Mouse (Mus musculus): ENCODE measurements around the gene Rcan3.

Rcan3 gene

DNA sequence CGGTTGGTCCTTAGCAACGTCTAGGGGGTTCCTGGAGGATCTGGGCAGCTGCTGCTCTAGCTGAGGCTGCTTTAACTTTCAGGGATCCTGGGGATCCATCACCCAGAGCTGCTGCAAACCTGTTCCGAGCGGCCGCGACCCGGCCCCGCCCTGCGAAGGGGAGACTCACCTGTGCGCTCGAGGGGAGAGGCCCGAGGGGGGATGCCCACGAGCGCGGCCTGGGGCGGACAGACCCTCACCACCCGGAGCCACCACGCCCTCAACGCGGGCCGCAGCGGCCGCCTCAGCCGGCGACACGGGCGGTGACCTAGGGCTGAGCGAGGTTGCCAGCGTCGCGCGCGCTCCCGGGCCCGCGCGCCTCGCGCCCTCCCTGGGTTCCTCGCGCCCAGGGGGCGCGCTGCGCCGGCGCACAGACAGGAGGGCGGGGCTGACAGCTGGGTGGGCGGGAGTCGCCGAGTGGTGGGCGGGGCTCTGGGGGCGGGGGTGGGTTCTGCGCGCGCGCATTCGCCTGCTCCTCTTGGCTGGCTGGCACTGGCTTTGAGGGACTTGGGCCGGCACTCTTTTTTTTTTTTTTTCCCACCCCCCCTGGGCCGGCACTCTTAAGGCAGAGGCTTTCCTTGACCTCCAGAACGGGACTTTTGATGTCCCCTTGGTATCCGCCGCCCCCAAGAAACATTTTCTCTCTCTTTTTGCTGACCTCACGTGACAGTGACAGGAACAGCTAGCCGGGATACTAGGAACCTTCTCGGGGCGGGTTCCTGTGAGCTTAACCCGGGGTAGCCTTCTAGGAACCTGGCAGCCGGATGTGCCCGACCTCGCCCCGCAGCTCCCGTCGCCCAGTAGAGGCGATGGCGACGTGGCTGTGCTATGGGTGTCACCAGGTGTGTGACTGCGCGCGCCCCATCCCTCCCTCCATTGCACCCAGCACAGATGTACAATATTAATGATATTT lies at the start of gene Rcan3:
Gene Rcan3 (minus strand): TSS at position 411 of the 952 bp plus-strand sequence.
- peak; percentile 91 for DNase-seq

DNA sequence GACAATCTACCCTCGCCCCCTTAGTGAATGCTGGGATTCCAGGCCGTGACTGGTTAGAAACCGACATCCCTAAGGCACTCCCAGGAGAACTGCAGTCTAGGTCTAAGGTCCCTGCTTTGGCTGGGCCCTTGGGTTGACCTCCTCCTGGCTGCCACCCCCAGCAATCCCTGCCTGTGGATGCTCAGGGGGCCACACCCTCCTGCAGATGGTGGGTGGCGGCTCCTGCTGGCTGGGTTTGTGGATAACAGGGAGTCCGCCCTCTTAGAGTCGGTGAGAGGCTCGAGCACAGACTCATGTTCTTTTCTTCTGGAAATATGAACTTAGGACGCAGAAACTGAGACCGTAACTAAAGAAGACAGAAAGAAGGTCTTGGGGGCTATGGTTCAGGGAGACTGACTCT lies 46.7 kb upstream of the Rcan3 start:
- no peak for DNase-seq

DNA sequence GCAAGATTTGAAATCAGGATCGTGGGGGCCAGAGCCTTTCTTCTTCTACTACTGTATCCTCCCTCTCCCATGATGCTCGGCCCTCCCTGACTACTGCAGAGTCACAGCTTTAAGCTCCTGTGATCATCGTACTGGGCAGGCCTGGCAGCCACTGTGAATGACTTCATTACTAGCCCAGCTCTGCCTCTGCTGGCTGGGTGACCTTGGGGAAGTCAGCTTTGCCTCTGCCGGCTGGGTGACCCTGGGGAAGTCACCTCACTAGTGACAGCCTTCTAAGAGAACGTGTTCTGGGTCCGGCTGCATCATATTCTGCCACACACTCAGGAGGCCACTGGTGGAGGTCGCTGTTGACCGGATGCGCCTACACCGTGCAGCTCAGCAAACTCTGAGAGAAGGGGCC lies 44.2 kb upstream of the Rcan3 start:
- DNase-seq, result no peak

DNA sequence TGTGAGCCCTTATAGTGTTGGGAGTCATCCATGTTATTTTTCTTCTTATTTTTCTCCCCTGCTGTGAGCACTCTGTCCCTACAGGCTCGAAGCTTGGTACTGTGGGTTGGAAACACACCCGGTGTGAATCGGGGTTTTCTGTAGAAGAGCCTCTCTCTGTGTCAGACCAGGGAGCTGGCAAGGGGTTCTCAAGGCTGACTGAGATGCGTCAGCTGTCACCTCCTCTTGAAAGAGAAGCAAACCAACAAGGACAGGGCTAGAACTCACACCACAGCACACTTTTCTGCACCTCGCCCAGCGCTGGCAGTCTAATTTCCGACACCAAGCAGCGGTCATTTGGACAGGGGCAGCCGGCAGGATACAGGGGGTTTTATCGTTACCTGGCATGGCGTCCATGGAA lies 29.8 kb upstream of the Rcan3 start:
- no peak for DNase-seq

DNA sequence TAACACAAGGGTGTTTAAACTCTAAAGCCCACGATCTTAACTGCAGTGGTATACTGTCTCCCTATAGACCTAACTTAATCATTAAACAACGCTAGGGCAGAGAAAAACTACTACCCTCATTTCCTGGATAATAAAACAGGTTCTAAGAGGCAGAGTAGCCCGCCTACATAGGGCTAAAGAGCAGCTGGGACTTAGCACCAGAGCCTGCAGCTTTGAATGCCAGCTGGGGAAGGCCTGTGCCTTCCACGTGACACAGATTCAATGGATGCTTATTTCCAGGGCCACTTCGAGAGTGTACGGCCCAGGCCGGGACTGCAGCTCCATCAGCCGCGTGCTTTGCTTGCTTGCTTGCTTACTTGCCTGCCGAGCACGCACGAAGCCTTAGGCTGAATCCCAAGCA lies 19.9 kb upstream of the Rcan3 start:
- DNase-seq, result peak; percentile 37

DNA sequence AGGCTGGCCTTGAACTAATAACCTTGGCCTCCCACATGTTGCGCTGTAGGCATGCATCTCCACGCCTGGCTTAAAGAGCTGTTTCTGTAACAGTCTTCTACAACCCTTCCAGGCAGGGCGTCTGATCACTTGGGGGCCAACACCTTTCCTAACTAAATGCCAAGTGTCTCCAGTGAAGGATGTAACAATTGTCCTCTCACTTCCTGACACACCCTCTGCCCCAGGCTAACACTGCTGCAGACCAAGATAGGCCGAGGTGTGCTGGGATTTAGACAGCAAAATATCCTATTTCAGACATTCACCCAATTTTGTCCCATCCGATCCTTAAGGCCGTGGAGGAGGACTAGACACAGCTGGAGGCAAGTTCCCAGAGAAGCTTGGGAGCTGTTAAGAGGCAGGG lies 19.5 kb upstream of the Rcan3 start:
- DNase-seq, result peak; percentile 36

DNA sequence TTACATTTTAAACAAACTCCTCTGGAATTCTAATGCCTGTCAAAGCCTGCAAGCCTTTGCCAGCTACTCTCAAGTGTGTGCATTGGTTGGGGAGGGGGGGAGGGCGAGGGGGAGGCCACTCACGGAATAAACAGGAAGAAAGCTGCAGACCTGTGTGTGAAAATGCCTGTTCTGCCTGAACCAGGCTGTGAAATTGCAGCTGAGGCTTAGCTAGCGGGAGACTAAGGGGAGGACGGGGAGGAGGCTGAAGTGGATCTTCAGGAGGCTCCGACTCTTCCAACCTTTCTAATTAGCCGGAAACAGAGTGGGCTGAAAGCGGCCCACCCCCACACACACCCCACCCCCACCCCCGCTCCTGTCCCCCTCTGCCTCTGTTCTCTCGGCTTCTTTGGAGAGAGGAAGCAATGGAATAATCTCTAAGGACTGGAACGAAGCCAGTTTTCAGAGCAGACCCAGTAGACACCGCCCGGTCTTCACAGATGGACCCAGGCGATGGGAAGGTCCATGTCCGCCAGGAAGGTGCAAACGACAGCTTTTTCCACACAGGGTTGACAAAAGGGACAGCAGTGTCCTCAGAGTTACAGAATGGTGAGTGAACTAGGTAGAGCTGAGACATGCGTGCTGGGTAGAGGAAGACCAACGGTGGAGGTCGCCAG lies 17.8 kb upstream of the Rcan3 start:
- no peak for DNase-seq

DNA sequence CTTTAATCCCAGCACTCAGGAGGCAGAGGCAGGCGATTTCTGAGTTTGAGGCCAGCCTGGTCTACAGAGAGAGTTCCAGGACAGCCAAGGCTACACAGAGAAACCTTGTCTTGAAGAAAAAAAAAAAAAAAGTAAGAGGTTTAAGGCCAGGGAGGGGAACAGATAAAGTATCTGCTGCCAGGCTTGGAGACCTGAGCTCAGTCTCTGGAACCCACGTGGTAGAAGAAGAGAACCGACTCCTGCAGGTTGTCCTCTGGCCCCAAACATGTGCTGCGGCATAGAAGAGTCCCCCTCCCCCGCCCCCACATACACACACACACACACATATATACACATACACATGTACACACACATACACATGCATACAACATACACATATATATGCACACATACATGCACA lies 8.8 kb upstream of the Rcan3 start:
- no peak for DNase-seq

DNA sequence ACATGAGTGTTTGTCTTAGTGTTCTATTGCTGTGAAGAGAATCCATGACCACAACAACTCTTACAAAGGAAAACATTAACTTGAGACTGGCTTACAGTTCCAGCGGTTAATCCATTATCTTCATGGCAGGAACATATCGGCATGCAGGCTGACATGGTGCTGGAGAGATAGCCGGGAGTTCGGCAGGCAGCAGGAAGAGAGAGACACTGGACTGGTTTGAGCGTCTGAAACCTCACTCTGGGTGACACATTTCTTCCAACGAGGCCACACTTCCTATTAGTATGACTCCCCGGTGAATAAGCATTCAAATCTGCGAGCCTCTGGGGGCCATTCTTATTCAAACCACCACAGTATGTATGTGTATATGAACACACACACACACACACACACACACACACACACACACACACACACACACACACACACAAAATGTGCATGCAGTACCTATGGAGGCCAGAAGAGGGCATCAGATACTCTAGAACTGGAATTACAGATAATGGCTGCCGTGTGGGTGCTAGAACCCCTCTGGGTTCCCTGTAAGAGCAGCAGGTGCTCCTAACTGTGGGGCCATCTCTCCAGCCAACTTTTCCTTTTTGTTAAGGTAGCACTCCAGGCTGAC lies 6.4 kb upstream of the Rcan3 start:
- DNase-seq, result no peak

DNA sequence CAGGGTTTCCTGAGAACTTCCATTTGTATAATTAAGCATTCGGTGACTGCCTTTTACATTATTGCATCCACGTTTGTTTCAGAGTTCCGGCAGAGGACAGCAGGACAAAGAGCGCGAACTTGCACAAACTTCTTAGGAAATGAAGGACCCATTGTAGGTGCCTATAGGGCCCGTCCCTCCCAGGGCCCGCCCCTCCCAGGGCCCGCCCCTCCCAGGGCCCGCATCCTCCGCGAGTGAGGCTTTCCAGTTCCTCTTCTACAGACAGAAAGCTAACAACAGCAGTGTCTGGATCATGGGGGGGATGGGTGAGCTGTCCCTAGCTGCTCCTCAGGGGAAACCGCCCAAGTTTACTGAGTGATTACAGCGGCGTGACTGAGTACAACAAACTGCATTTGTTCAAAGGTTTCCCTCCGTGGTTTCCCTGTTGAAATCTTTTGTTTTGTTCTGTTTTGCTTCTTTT lies 5.6 kb upstream of the Rcan3 start:
- DNase-seq, result peak; percentile 76

DNA sequence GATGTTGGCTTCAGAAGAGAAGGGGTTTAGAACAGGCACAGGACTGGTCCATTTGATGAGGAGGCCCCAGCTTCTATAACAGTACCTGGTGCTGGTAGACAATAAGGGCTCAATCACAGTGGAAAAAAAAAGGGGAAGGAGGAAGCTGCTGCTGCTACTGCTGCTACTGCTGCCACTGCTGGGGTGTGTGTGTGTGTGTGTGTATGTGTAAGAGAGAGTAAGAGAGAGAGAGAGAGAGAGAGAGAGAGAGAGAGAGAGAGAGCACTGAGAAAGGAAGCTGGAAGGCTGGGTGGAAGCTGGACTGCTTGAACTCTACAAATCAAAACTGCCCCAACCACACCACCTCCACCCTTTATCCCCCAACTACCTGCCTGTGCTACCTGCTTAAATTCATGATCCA lies 4.3 kb upstream of the Rcan3 start:
- DNase-seq, result no peak

DNA sequence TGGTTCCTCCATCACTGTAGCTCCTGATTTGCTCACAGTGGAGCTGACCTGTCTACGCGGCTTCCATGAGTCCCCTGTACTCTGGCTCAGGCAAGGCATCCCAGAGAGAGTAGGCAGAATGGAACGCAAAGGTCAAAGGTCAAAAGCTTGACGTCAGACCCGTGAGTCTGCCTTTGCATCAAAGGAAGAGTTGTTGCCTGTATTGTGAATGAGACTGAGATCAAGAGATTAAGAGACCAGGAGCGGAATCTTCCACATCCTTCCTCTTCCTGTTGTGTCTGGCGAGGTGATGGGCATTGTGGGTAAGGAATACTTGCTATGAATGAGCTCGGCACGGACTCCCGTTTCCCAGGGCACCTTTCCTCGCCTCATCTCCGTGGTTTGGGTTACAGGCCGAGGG lies 2.6 kb upstream of the Rcan3 start:
- DNase-seq, result peak; percentile 62

DNA sequence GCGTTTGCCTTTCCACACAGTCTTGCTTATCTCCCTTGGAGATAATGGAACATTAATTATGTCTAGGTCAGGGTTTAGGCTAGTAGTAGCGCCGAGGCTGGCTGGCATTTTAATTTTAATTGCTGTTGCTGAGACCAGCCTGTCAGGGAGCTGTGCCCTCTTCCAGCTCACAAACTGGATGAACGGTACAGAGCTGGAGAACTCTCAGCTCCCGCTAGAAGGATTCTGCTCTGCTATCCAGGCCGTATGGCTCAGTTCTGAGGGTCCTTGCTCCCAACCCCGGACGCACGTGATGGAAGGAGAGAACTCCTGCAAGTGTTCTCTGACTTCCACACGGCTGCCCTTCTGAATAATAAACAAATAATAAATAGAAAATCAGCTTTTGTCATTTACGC lies 739 bp upstream of the Rcan3 start:
- no peak for DNase-seq

DNA sequence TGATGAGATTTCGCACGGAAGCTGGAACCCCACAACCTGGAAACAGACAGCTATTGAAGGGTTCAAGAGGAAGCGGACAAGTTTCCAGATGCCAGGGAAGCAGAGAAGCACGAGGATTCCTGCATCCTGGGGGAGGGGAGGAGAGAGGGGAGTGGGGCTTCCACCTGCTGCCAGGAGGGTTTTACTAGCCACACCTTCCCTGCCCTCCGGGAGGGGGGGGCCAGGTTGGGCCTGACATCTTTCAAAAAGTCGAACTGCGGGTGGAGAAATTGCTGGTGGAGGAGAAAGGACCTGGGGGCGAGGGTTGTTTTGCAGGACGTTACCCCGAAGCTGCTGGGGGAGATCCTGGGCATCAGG lies 589 bp downstream of the Rcan3 start:
- DNase-seq, result peak; percentile 39

DNA sequence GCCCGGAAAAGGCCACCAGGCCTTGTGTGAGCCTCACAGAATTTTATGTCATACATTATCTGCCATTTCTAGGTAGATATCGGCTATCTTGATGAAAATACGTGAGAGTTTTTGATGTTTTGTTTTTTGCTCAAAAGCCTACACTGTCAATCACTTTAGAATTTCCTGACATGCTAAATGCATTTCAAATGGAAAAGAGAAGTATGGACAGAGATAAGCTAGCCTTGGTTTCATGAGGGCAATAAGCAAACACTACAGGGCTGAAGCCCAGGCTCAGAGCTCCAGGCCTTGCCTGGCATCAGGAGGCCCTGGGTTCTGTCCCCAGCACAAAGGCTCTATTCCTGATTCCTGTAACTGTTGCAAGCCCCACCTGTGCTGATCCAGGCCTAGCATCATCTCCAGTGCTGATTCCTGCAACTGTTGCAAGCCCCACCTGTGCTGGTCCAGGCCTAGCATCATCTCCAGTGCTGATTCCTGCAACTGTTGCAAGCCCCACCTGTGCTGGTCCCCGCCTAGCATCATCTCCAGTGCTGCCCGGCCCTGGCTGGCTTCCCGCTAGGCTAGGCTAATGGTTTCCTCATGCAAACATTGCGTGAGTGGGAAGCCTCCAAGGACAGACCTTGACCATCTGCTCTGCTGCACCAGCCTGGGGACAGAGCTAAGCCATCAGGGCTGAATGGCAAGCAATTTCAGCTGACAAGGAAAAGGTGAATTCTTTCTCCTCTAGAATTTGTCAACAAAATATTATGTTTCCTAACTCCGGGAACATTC lies 3.5 kb downstream of the Rcan3 start:
- no peak for DNase-seq

DNA sequence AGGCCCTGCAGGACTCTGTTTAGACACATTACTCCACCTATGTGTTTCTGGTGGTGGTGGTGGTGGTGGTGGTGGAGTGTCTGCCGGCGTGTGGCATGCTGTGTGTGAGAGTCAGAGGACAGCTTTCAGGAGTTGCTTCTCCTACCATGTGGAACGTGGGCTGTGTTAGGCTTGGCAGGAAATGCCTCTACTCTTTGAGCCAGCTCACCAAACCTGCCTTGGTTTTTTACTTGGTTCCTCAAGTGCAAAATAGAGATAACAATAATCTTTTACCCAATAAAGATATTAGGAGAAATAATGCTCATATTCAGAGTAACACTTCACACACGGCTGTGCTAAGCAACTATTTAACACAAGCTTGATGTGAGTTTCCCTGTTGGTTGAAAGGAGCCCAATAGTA lies 4.3 kb downstream of the Rcan3 start:
- DNase-seq, result no peak

DNA sequence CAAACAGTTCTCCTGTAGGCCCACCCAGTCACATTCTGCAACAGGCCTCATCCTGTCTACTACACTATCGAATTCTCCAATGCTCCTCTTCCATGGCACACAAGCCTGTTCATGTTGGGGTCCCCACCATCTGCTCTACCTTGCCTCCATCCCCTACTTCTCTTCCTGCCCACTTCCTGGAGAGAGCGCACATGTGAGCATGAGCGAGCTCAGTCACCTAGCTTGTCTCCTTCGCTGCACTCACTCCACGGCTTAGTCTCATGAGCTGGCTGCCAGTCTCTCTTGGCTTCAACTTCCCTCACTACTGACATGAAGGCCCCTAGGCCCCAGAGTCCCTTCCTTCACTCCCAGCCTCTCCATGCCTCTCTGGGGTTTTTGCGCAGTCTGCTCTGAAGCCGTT lies 7.1 kb downstream of the Rcan3 start:
- DNase-seq, result no peak

DNA sequence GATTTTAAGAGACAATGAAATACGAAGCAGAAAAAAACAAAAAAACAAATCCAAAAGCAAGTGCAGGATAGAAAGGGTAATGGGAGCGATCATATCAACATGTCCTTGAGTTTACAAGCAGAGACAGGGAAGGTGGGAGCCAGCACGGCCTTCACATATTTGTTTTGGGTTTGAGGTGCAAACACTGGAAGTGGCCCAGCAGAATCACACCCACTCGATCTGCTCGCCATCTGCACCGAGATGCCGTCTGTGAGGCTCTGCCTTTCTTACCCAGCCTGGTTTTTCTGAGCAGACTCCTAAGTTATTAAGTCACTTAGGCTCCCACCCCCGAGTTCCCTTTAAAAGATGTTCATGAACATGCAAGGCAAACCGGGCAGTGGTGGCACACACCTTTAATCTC lies 8.0 kb downstream of the Rcan3 start:
- DNase-seq, result no peak

DNA sequence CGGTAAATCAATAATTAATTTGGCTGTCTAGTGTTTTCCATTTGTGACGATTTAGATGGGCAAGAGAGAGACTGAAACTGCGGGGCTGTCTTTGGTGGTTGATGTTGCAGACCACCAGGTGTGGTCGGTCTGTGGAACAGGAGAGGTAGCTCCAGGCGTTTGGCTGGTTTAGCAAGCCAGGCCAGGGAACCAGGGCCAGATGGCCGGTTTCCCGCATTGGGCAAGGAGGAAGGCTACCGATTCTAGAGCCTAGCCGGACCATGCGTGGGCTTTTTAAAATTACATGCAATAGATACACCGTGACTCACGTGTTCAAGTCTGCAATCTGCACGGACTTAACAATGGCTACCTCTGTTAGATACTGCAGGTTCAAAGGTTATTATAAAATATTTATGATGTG lies 12.7 kb downstream of the Rcan3 start:
- DNase-seq, result no peak

DNA sequence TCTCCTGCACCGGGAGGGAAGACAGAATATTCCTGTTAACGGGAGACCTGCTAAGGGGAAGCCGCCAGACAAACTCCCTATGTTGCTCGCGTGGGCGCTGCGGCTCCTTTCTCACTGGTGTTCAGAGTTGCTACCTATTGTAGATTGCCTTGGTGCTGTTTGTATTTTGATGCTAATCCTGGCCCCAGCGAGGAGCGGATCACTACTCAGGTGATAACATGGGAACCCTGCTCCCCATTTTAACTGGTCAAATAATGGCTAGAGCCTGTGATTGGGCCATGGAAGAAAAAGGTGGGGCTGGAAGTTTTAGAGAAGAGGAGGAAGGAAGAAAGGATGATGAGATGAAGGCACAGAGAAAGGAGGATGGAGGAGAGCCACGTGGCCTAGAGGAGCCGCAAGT lies 13.2 kb downstream of the Rcan3 start:
- no peak for DNase-seq

DNA sequence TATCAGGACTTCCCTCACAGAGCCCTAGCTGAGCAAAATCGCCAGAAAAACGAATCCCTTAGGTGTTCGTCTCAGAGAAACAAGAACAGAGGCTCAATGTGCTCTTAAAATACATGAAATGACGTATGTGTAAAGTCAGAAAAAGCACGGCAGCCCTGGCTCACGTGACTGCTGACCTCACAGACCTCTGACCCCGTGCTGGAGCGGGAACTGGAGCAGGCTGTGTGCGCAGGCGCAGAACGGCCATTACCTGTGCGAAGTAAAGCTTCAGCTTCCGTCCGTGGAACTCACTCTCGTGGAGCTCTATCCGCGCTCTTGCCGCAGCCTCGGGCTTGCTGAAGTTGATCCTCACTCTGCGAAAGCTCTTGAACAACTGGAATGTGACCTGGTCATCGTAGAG lies 13.7 kb downstream of the Rcan3 start:
- no peak for DNase-seq

DNA sequence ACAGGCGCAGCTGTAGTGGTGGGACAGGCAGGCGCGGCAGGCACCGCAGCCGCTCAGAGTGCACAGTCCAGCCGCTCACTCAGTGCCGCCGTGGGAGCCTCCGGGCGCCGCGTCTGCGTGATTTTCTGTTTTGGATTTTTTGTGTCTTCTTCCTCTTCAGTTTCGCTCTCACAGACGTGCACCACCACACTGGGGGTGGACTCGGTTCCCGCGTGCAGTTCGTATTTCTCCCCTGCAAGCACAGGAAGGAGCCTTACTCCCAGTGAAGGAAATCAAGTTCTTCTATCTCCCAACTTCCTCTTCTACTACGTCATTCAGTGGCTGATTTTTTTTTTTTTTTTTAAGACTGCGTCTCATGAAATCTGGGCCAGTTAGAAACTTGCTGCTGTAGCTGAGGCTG lies 17.3 kb downstream of the Rcan3 start:
- no peak for DNase-seq

DNA sequence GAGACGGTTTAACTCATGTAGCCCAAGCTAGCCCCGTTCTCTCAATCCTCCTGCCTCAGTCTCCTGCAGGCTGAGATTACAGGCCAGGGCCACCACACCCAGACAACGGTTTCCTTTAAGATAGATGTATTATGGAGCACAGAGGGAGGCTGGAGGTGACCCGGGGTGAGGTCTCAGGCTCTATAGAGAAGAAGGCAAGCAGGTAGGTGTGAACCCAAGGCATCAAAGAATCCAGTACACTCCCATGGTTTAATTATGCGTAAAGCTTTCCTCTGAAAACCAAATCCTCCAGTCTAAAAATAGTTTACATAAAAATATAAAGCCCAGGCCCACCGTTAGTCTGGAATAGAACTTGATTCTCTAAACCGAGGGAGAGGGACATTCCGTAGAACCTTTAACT lies 20.2 kb downstream of the Rcan3 start:
- DNase-seq, result no peak
